Mouse (Mus musculus) kidney, adult 2 months (tissue): ENCODE results near the gene Stra8. TPM values are rescaled to one million over a fixed set of nuclear protein-coding genes. Genes with fewer than 3 reads are reported as not detected.
A peak's percentile ranks its signal among the peaks of the same experiment; 100 is the strongest.

ENCODE experiments used
- DNase-seq: peaks from one replicate; pipeline ENCODE4 v3.0.0; 2021
- H3K27ac ChIP-seq: fragments of 200-500 bp; 2 replicates; pipeline ENCODE4 v1.5.1; 2012; ENCODE audit warnings: low read depth, low read length, control low read depth, inconsistent platforms; ENCODE audit not compliant: insufficient read depth
- H3K27me3 ChIP-seq: fragments of 200-500 bp; replicated peaks from 2 replicates; pipeline ENCODE4 v1.6.1; 2012; ENCODE audit warnings: mild to moderate bottlenecking, moderate library complexity, low read length, inconsistent platforms; ENCODE audit not compliant: control insufficient read depth, insufficient read depth
- H3K36me3 ChIP-seq: fragments of 200-500 bp; 2 replicates; pipeline ENCODE4 v1.6.1; 2012; ENCODE audit warnings: mild to moderate bottlenecking, moderate library complexity, low read length, inconsistent platforms; ENCODE audit not compliant: control insufficient read depth, insufficient read depth
- H3K4me1 ChIP-seq: fragments of 200-500 bp; 2 replicates; pipeline ENCODE4 v1.6.1; 2011; ENCODE audit warnings: low read length; ENCODE audit not compliant: control insufficient read depth, insufficient read depth
- H3K4me3 ChIP-seq: fragments of 200-500 bp; 2 replicates; pipeline ENCODE4 v1.5.1; 2011; ENCODE audit warnings: mild to moderate bottlenecking, low read depth, low read length, control low read depth; ENCODE audit not compliant: insufficient read depth
- CTCF ChIP-seq: fragments of 200-500 bp; conservative IDR thresholded peaks from 2 replicates; pipeline ENCODE4 v1.5.1; 2011; ENCODE audit warnings: low read depth, mild to moderate bottlenecking, control low read depth, low read length, moderate library complexity, mixed read lengths; ENCODE audit not compliant: insufficient read depth, insufficient read length
- POLR2A ChIP-seq: fragments of 200-500 bp; IDR thresholded peaks from one replicate; pipeline ENCODE4 v1.6.1; 2011; ENCODE audit warnings: low read depth, low read length, control low read depth
- WGBS: fragments of 180-500 bp; shearing (Covaris S2); methylation state at CpG from one replicate; pipeline ENCODE4 v1.1.7; 2018; 5-methylcytosine and 5-hydroxymethylcytosine counted together
- polyA plus RNA-seq: library from polyadenylated mRNA; depleted of rRNA; stranded (reverse); fragments of >200 nt; gene quantifications from 2 replicates; pipeline ENCODE4 v1.2.3, GENCODE M21; 2012

Stra8 gene
- polyA plus RNA-seq, 1 experiment: not detected

DNA sequence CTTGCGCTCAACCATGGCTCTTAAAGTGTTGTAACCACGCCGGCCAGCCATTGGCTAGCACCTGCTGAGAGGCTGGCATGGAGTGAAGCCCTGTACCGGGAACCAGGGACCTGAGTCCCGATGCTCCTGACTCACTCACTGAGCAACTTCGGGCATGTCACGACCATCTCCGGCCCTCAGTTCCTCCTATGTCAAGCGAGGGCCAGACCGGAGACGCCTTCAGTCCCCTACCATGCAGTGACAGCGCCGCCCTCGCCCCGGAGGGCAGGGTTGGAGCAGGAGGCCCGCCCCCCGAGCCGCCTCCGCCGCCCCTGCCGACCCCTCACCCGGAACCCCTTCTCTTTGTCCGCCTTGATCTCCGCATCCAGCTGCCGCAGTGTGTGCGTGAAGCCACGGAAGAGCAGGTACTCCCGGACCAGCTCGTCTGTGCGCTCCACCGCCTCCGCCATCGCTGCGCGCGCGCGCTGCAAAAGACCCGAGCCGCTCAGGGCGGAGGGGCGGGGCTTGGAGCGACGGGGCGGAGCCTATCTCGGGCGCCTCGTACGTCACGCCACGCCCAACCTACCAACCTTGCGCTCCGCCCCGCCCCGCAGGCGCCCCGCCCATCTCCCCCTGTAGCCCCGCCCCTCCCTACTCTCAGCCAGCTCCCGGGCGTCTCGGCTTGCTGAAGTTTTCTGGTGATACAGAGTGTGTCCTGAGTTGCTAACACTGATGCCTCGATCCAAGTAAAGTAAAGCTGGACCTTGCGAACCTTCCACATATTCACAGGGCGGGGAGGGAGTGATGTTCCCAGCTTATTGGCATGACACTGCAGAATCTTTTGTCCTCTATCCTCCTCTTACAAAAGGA, 9.4 kb upstream of the Stra8 start, which contains the start of gene Wdr91:
Wdr91 (minus strand) TSS at position 506 of the 849 bp plus-strand sequence.
- Histone ChIP-seq H3K36me3 (no peaks in the 10 kb centered on the region; the same call in 1 of the 2 replicates), H3K4me3 (peak within 1 kb of the TSS; percentile 73), H3K4me1 (peaks cover 27% of the 10 kb centered on the region), H3K27me3 (no peaks in the 10 kb centered on the region), H3K27ac (peak within 1 kb of the TSS; percentile 52)
- peak; percentile 96 for DNase-seq
- under 1% methylated on average over 64 of the region's 64 CpGs for WGBS
- TF ChIP-seq POLR2A: peak; percentile 81
- no peak for TF ChIP-seq CTCF

DNA sequence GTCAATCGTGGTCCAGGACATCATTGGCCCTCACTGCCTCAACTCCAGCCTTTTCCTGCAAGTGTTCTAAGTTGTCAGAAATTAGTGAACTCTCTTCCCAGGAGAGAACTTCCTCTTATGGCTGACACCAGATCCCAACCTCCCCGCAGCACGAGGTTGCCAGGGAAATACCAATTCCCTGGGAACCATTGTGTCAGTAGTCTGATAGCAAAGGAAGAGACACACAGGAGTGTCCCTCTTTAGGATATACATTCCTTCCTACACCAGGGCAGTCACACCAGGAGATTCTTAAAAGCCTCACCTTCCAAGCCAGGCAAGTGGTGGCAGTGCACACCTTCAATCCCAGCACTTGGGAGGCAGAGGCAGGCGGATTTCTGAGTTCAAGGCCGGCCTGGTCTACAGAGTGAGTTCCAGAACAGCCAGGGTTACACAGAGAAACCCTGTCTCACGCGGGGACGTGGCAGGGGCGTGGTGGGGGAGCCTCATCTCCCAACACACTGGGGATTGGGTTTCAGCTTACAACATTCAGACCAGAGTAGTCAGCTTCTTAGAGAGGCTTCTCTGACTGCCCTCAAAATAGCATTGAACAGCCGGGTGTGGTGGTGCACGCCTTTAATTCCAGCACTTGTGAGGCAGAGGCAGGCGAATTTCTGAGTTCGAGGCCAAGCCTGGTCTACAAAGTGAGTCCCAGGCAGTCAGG, 6.5 kb upstream of the Stra8 start:
- no peak for DNase-seq
- TF ChIP-seq POLR2A: no peak
- TF ChIP-seq CTCF: no peak
- Histone ChIP-seq H3K27me3 (no peaks in the 10 kb centered on the region), H3K36me3 (no peaks in the 10 kb centered on the region), H3K27ac (no peak overlapping the region), H3K4me3 (no peak overlapping the region), H3K4me1 (peaks cover 10% of the 10 kb centered on the region; the same call in 1 of the 2 replicates)
- 77% methylated on average over 13 of the region's 13 CpGs for WGBS

GRCm38 (mm10) chr6:34914462-34914861, 5.5 kb upstream of the Stra8 start:
- 79% methylated on average over 3 of the region's 3 CpGs for WGBS
- Histone ChIP-seq H3K27me3 (no peaks in the 10 kb centered on the region), H3K4me1 (peaks cover 5% of the 10 kb centered on the region; the same call in 1 of the 2 replicates), H3K36me3 (no peaks in the 10 kb centered on the region), H3K4me3 (no peak overlapping the region), H3K27ac (no peak overlapping the region)
- no peak for DNase-seq
- no peak for TF ChIP-seq POLR2A
- no peak for TF ChIP-seq CTCF

DNA sequence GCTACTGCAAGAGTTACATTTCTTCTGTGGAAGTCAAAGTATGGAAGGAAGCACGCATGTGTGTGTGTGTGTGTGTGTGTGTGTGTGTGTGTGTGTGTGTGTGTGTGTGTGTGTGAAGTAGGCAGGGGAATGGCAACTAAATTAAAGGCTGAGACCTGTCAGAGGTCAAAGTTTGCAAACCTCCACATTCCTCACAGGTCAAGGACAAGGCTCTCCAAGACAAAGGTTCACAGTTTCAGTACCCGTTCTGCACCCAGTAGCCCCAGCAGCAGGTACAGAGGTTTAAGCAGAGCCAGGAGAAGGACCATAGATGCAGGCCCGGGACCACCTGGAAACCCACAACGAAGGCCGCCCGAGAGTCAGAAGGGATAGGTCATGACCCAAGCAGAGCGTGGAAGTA, 817 bp upstream of the Stra8 start:
- H3K27ac ChIP-seq: no peak overlapping the region
- no peaks in the 10 kb centered on the region for H3K27me3 ChIP-seq
- TF ChIP-seq POLR2A (no peak), CTCF (no peak)
- no peaks in the 10 kb centered on the region for H3K36me3 ChIP-seq
- no peaks in the 10 kb centered on the region for H3K4me1 ChIP-seq
- 64% methylated on average over 7 of the region's 7 CpGs for WGBS
- no peak overlapping the region for H3K4me3 ChIP-seq
- no peak for DNase-seq

GRCm38 (mm10) chr6:34920631-34921030, 668 bp downstream of the Stra8 start:
- WGBS: 95% methylated on average over 12 of the region's 12 CpGs
- TF ChIP-seq CTCF (no peak), POLR2A (no peak)
- no peaks in the 10 kb centered on the region for H3K27me3 ChIP-seq
- DNase-seq: no peak
- no peak overlapping the region for H3K4me3 ChIP-seq
- no peaks in the 10 kb centered on the region for H3K4me1 ChIP-seq
- H3K27ac ChIP-seq: no peak overlapping the region
- no peaks in the 10 kb centered on the region for H3K36me3 ChIP-seq

DNA sequence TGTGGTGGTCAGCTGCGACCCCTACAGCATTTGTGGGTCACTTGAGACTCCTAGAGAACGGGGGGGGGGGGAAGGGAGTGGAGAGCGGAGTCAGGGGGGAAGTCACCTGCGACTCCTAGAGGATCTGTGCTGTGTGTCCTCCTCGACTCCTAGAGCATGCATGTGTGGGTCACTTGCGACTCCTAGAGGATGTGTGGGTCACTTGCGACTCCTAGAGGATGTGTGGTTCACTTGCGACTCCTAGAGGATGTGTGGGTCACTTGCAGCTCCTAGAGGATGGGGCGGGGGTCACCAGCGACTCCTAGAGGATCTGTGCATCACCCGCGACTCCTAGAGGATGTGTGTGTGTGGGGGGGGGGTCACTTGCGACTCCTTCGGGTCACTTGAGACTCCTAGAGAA, 2.0 kb downstream of the Stra8 start:
- WGBS: 56% methylated on average over 14 of the region's 14 CpGs
- no peaks in the 10 kb centered on the region for H3K27me3 ChIP-seq
- no peaks in the 10 kb centered on the region for H3K4me1 ChIP-seq
- H3K27ac ChIP-seq: no peak overlapping the region
- H3K36me3 ChIP-seq: no peaks in the 10 kb centered on the region
- no peak for TF ChIP-seq POLR2A
- TF ChIP-seq CTCF: peak; percentile 98
- no peak overlapping the region for H3K4me3 ChIP-seq
- peak; percentile 77 for DNase-seq

GRCm38 (mm10) chr6:34927156-34927555, 7.2 kb downstream of the Stra8 start:
- Histone ChIP-seq H3K27me3 (no peaks in the 10 kb centered on the region), H3K36me3 (no peaks in the 10 kb centered on the region), H3K4me3 (no peak overlapping the region), H3K27ac (no peak overlapping the region), H3K4me1 (no peaks in the 10 kb centered on the region)
- peak; percentile 83 for TF ChIP-seq CTCF
- TF ChIP-seq POLR2A: no peak
- peak; percentile 76 for DNase-seq
- WGBS: 36% methylated on average over 4 of the region's 4 CpGs
